Mouse (Mus musculus): ENCODE measurements around the gene Fus.

DNA sequence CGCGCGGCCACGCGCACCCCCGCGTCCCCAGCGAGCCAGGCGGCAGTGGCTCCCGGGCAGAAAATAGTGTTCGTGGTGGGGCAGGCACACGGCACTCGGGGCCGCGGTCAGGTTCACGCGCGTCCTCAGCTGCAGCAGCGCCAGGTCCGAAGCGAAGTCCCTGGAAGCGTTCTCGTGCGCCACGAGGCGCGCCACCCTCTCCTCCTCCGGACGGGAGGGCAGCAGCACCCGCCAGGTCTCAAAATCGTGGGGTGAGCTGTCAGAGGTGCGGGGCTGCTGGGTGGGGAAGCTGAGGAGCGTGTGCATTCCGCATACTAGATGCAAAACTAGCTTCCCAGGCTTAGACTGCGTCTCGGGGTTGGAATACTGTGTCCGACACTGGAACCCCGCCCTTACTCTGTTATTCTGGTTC, 31.5 kb upstream of the Fus start:
- TF ChIP-seq POLR2A (IDR thresholded peaks at IDR 0.05; ENCODE audit: borderline replicate concordance, extremely low read depth, insufficient read depth, insufficient read length, poor library complexity, severe bottlenecking) (no peak), CTCF (IDR thresholded peaks at IDR 0.05; ENCODE audit: borderline replicate concordance, extremely low read depth, insufficient read depth, insufficient read length) (no peak)

Measured in brain, embryonic 14.5 days (tissue).